Mouse (Mus musculus) midbrain, embryonic 16.5 days (tissue): ENCODE measurements around the gene Adgrl2. TPM values are rescaled to one million over a fixed set of nuclear protein-coding genes. Genes with fewer than 3 reads are reported as not detected.
A peak's percentile ranks its signal among the peaks of the same experiment; 100 is the strongest.

ENCODE experiments used
- ATAC-seq: fragments of 200-750 bp; cut with Nextera tagmentation; 2 replicates; pipeline ENCODE4 v1.8.0; 2017; ENCODE audit warnings: moderate TSS enrichment
- H3K27ac ChIP-seq: fragments of 300-500 bp; sonication (generic); 2 replicates; pipeline ENCODE4 v1.5.1; 2014; ENCODE audit warnings: mild to moderate bottlenecking, low read length, mixed read lengths
- H3K27me3 ChIP-seq: fragments of 300-500 bp; sonication (generic); 2 replicates; pipeline ENCODE4 v1.6.1; 2014; ENCODE audit warnings: low read depth, low read length, mixed read lengths; ENCODE audit not compliant: control insufficient read depth, insufficient read depth
- H3K36me3 ChIP-seq: fragments of 300-500 bp; sonication (generic); 2 replicates; pipeline ENCODE4 v1.6.1; 2014; ENCODE audit warnings: mild to moderate bottlenecking, low read length, moderate library complexity, mixed read lengths; ENCODE audit not compliant: control insufficient read depth, insufficient read depth
- H3K4me1 ChIP-seq: fragments of 300-500 bp; sonication (generic); 2 replicates; pipeline ENCODE4 v1.6.1; 2014; ENCODE audit warnings: mild to moderate bottlenecking, low read length, mixed read lengths; ENCODE audit not compliant: control insufficient read depth, insufficient read depth
- H3K4me2 ChIP-seq: fragments of 300-500 bp; sonication (generic); 2 replicates; pipeline ENCODE4 v1.6.1; 2014; ENCODE audit warnings: mild to moderate bottlenecking, low read length, mixed read lengths
- H3K4me3 ChIP-seq: fragments of 300-500 bp; sonication (generic); 2 replicates; pipeline ENCODE4 v1.5.1; 2014; ENCODE audit warnings: low read depth, mild to moderate bottlenecking, low read length, moderate library complexity, mixed read lengths
- H3K9ac ChIP-seq: fragments of 300-500 bp; sonication (generic); 2 replicates; pipeline ENCODE4 v1.6.1; 2014; ENCODE audit warnings: low read depth, low read length, mixed read lengths
- H3K9me3 ChIP-seq: fragments of 300-500 bp; sonication (generic); replicated peaks from 2 replicates; pipeline ENCODE4 v1.6.1; 2014; ENCODE audit warnings: mild to moderate bottlenecking, low read length, mixed read lengths; ENCODE audit not compliant: control insufficient read depth, poor library complexity, severe bottlenecking
- WGBS: fragments of 180-500 bp; shearing (Covaris S2); extraction: QIAGEN DNeasy Blood & Tissue Kit; methylation state at CpG from one replicate; pipeline ENCODE4 v1.1.7; 2014; 5-methylcytosine and 5-hydroxymethylcytosine counted together
- polyA plus RNA-seq: library from polyadenylated mRNA; unstranded; fragments of >200 nt; fragmentation: Nextera tagmentation; extraction: Ambion mirVana; gene quantifications from 2 replicates; pipeline ENCODE4 v1.2.1, GENCODE M21; 2015

Gene Adgrl2
- polyA plus RNA-seq, 1 experiment from 2014 or later: 119 TPM

- no peak overlapping the region for H3K9ac ChIP-seq
- H3K27ac ChIP-seq: no peak overlapping the region
- H3K4me1 ChIP-seq: peaks cover 21% of the 10 kb centered on the region
- no peaks in the 10 kb centered on the region for H3K27me3 ChIP-seq
- no peaks in the 10 kb centered on the region for H3K9me3 ChIP-seq
- WGBS: 41% methylated on average over 6 of the region's 6 CpGs
- H3K36me3 ChIP-seq: no peaks in the 10 kb centered on the region
- no peak overlapping the region for H3K4me3 ChIP-seq
- no peak overlapping the region for H3K4me2 ChIP-seq
- no peak for ATAC-seq
Measured at GRCm38 (mm10) chr3:148920881-148921280, 69.5 kb downstream of the Adgrl2 start.

GRCm38 (mm10) chr3:148918425-148918824 lies 71.9 kb downstream of the Adgrl2 start:
- Histone ChIP-seq H3K27me3 (no peaks in the 10 kb centered on the region), H3K4me2 (no peak overlapping the region), H3K36me3 (no peaks in the 10 kb centered on the region), H3K9ac (no peak overlapping the region), H3K4me1 (peaks cover 31% of the 10 kb centered on the region), H3K4me3 (no peak overlapping the region), H3K9me3 (no peaks in the 10 kb centered on the region), H3K27ac (no peak overlapping the region)
- 93% methylated on average over 5 of the region's 5 CpGs for WGBS
- ATAC-seq: no peak

- H3K27me3 ChIP-seq: no peaks in the 10 kb centered on the region
- no peak overlapping the region for H3K27ac ChIP-seq
- no peaks in the 10 kb centered on the region for H3K36me3 ChIP-seq
- no peak overlapping the region for H3K4me3 ChIP-seq
- peaks cover 34% of the 10 kb centered on the region for H3K4me1 ChIP-seq
- ATAC-seq: no peak
- H3K9me3 ChIP-seq: no peaks in the 10 kb centered on the region
- H3K9ac ChIP-seq: no peak overlapping the region
- no peak overlapping the region for H3K4me2 ChIP-seq
- 86% methylated on average over 7 of the region's 7 CpGs for WGBS
Measured at GRCm38 (mm10) chr3:148917837-148918236, 72.5 kb downstream of the Adgrl2 start.

- Histone ChIP-seq H3K4me1 (peaks cover 32% of the 10 kb centered on the region), H3K4me2 (no peak overlapping the region), H3K27me3 (no peaks in the 10 kb centered on the region), H3K4me3 (no peak overlapping the region), H3K36me3 (no peaks in the 10 kb centered on the region), H3K9ac (no peak overlapping the region), H3K9me3 (no peaks in the 10 kb centered on the region), H3K27ac (no peak overlapping the region)
- 41% methylated on average over 5 of the region's 5 CpGs for WGBS
- no peak for ATAC-seq
Measured at GRCm38 (mm10) chr3:148916226-148916625, 74.1 kb downstream of the Adgrl2 start.

GRCm38 (mm10) chr3:148912944-148913684 lies 77.2 kb downstream of the Adgrl2 start:
- no peaks in the 10 kb centered on the region for H3K27me3 ChIP-seq
- WGBS: 46% methylated on average over 14 of the region's 14 CpGs
- no peaks in the 10 kb centered on the region for H3K9me3 ChIP-seq
- H3K27ac ChIP-seq: no peak overlapping the region
- H3K4me2 ChIP-seq: no peak overlapping the region; the same call in 1 of the 2 replicates
- no peak overlapping the region for H3K4me3 ChIP-seq
- H3K36me3 ChIP-seq: no peaks in the 10 kb centered on the region
- peak; percentile 55 for ATAC-seq
- H3K4me1 ChIP-seq: peaks cover 27% of the 10 kb centered on the region
- H3K9ac ChIP-seq: no peak overlapping the region

GRCm38 (mm10) chr3:148912536-148912935 lies 77.8 kb downstream of the Adgrl2 start:
- Histone ChIP-seq H3K27ac (no peak overlapping the region), H3K27me3 (no peaks in the 10 kb centered on the region), H3K9me3 (no peaks in the 10 kb centered on the region), H3K4me1 (peaks cover 27% of the 10 kb centered on the region), H3K9ac (no peak overlapping the region), H3K4me3 (no peak overlapping the region), H3K4me2 (peak overlapping the region; percentile 6; the same call in 1 of the 2 replicates), H3K36me3 (no peaks in the 10 kb centered on the region)
- WGBS: 61% methylated on average over 6 of the region's 6 CpGs
- ATAC-seq: no peak

GRCm38 (mm10) chr3:148907873-148908272 lies 82.5 kb downstream of the Adgrl2 start:
- Histone ChIP-seq H3K4me1 (peaks cover 21% of the 10 kb centered on the region), H3K4me2 (no peak overlapping the region)
- 75% methylated on average over 3 of the region's 3 CpGs for WGBS

GRCm38 (mm10) chr3:148907024-148907778 lies 83.2 kb downstream of the Adgrl2 start:
- no peaks in the 10 kb centered on the region for H3K36me3 ChIP-seq
- 65% methylated on average over 6 of the region's 6 CpGs for WGBS
- no peak overlapping the region for H3K4me3 ChIP-seq
- H3K9me3 ChIP-seq: no peaks in the 10 kb centered on the region
- no peak overlapping the region for H3K4me2 ChIP-seq
- H3K4me1 ChIP-seq: peaks cover 16% of the 10 kb centered on the region
- H3K9ac ChIP-seq: no peak overlapping the region
- no peak for ATAC-seq
- no peak overlapping the region for H3K27ac ChIP-seq
- no peaks in the 10 kb centered on the region for H3K27me3 ChIP-seq

More at GRCm38 (mm10) chr3:148907873-148908272, 82.5 kb downstream of the Adgrl2 start:
- H3K9me3 ChIP-seq: no peaks in the 10 kb centered on the region
- H3K36me3 ChIP-seq: no peaks in the 10 kb centered on the region
- no peak overlapping the region for H3K27ac ChIP-seq
- H3K4me3 ChIP-seq: no peak overlapping the region
- no peak for ATAC-seq
- H3K9ac ChIP-seq: no peak overlapping the region
- no peaks in the 10 kb centered on the region for H3K27me3 ChIP-seq
